Mouse (Mus musculus) splenic B cell, adult 2 months (primary cell): ENCODE measurements around the gene Sec16b.

ENCODE experiments used
- DNase-seq: peaks from one replicate; pipeline ENCODE4 v3.0.0-alpha.2; 2011; ENCODE audit warnings: low read depth, low spot score
- H3K27me3 ChIP-seq: 2 replicates; pipeline ENCODE4 v1.6.1; 2012; ENCODE audit warnings: mild to moderate bottlenecking, low read length, moderate library complexity, mixed read lengths; ENCODE audit not compliant: control insufficient read depth, poor library complexity, insufficient read depth, severe bottlenecking
- H3K36me3 ChIP-seq: 2 replicates; pipeline ENCODE4 v1.6.1; 2012; ENCODE audit warnings: mild to moderate bottlenecking, low read length, moderate library complexity, mixed read lengths; ENCODE audit not compliant: control insufficient read depth, poor library complexity, insufficient read depth, severe bottlenecking

Sec16b gene

GRCm38 (mm10) chr1:157525692-157526354 lies 19.3 kb downstream of the Sec16b start:
- no peaks in the 10 kb centered on the region for H3K27me3 ChIP-seq
- DNase-seq = no peak
- H3K36me3 ChIP-seq = no peaks in the 10 kb centered on the region; the same call in 1 of the 2 replicates

GRCm38 (mm10) chr1:157526625-157527024 lies 20.1 kb downstream of the Sec16b start:
- DNase-seq = no peak
- no peaks in the 10 kb centered on the region; the same call in 1 of the 2 replicates for H3K36me3 ChIP-seq
- no peaks in the 10 kb centered on the region for H3K27me3 ChIP-seq

- DNase-seq = peak; percentile 30
- no peaks in the 10 kb centered on the region for H3K27me3 ChIP-seq
- H3K36me3 ChIP-seq = no peaks in the 10 kb centered on the region
These were observed 26.4 kb downstream of the Sec16b start for GRCm38 (mm10) chr1:157532826-157533460.

GRCm38 (mm10) chr1:157535571-157535970 lies 29.0 kb downstream of the Sec16b start:
- Histone ChIP-seq H3K36me3 (no peaks in the 10 kb centered on the region), H3K27me3 (no peaks in the 10 kb centered on the region)
- DNase-seq = no peak

GRCm38 (mm10) chr1:157536471-157536870 lies 29.9 kb downstream of the Sec16b start:
- Histone ChIP-seq H3K27me3 (no peaks in the 10 kb centered on the region; the same call in 1 of the 2 replicates), H3K36me3 (no peaks in the 10 kb centered on the region)
- peak; percentile 62 for DNase-seq

GRCm38 (mm10) chr1:157537636-157538035 lies 31.1 kb downstream of the Sec16b start:
- peak; percentile 31 for DNase-seq

GRCm38 (mm10) chr1:157545056-157545455 lies 38.5 kb downstream of the Sec16b start:
- Histone ChIP-seq H3K27me3 (no peaks in the 10 kb centered on the region; the same call in 1 of the 2 replicates), H3K36me3 (no peaks in the 10 kb centered on the region)
- no peak for DNase-seq

More at GRCm38 (mm10) chr1:157537636-157538035, 31.1 kb downstream of the Sec16b start:
- Histone ChIP-seq H3K36me3 (no peaks in the 10 kb centered on the region), H3K27me3 (no peaks in the 10 kb centered on the region; the same call in 1 of the 2 replicates)

- DNase-seq = no peak
- no peaks in the 10 kb centered on the region for H3K36me3 ChIP-seq
- no peaks in the 10 kb centered on the region for H3K27me3 ChIP-seq
These were observed 41.1 kb downstream of the Sec16b start for GRCm38 (mm10) chr1:157547658-157548057.

- DNase-seq = peak; percentile 47
- Histone ChIP-seq H3K36me3 (no peaks in the 10 kb centered on the region), H3K27me3 (no peaks in the 10 kb centered on the region)
These were observed 43.2 kb downstream of the Sec16b start for GRCm38 (mm10) chr1:157549721-157550120.

- no peaks in the 10 kb centered on the region for H3K36me3 ChIP-seq
- DNase-seq = peak; percentile 82
- H3K27me3 ChIP-seq = no peaks in the 10 kb centered on the region
These were observed 46.4 kb downstream of the Sec16b start for GRCm38 (mm10) chr1:157552749-157553451.

GRCm38 (mm10) chr1:157554163-157554562 lies 47.6 kb downstream of the Sec16b start:
- Histone ChIP-seq H3K27me3 (no peaks in the 10 kb centered on the region), H3K36me3 (no peaks in the 10 kb centered on the region)
- peak; percentile 14 for DNase-seq

- Histone ChIP-seq H3K36me3 (no peaks in the 10 kb centered on the region), H3K27me3 (no peaks in the 10 kb centered on the region)
- peak; percentile 24 for DNase-seq
These were observed 48.4 kb downstream of the Sec16b start for GRCm38 (mm10) chr1:157554686-157555530.

GRCm38 (mm10) chr1:157555738-157556137 lies 49.2 kb downstream of the Sec16b start:
- H3K36me3 ChIP-seq = no peaks in the 10 kb centered on the region
- H3K27me3 ChIP-seq = no peaks in the 10 kb centered on the region
- no peak for DNase-seq

GRCm38 (mm10) chr1:157556439-157556838 lies 49.9 kb downstream of the Sec16b start:
- DNase-seq = no peak
- Histone ChIP-seq H3K36me3 (no peaks in the 10 kb centered on the region), H3K27me3 (no peaks in the 10 kb centered on the region)
